Mouse (Mus musculus) ES-Bruce4 (cell line): ENCODE results near the gene Glyctk.

Experiments used
- CTCF ChIP-seq: IDR thresholded peaks from one replicate; pipeline ENCODE4 v1.8.1; 2011; ENCODE audit warnings: low read depth, low read length
- POLR2A ChIP-seq: IDR thresholded peaks from one replicate; pipeline ENCODE4 v1.8.1; 2011; ENCODE audit warnings: low read length; ENCODE audit not compliant: insufficient read depth

GRCm38 (mm10) chr9:106145582-106145981, 12.4 kb downstream of the Glyctk start:
- TF ChIP-seq POLR2A (no peak), CTCF (no peak)
